Mouse (Mus musculus): Measurements from ENCODE around the gene Psmd7.
A peak's percentile ranks its signal among the peaks of the same experiment; 100 is the strongest.
"Not testable (repeated sequence)": the region's sequence is repeated elsewhere in the genome, so short reads cannot be mapped to it uniquely, and the experiment has no call there.

Psmd7 gene

DNA sequence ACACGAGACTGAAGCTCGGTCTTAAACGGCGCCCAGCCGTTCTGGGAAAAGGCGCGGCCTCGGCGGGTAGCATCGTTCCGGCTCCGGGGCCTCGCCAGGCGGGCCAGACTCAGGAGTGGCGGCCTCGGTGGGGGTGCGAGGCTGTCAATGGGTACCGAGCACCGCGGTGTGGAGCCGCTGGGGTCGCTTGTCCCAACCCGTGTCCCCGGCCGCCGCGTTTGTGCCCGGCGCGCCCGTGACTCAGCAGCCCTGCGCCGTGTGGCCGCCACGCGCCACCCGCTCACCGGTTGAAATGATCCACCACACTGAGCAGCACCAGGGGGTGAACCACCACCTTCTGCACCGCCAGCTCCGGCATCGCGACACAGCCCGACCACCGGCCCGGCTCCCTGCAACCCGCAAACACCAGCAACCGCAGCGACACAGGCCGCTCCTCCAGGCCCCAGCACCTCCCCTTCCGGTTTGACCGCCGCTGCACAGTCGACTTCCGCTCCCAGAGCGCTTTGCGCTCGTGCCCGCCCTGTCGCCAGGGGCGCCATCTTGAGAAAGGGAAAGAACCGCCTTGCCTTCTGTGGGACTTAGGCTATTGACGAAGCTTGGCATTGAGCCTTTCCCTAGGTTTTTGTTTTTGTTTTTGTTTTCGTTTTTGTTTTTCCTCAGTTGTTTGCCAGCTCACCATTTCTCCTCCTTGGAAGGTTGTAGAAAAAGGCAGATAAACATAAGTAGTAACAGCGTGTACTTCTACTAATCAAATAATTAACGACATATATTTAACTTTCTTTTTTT lies at the start of gene Psmd7:
TSS of gene Psmd7 (minus strand) at position 470 of the 786 bp plus-strand sequence.
- DNase-seq (ENCODE audit: low read depth) = peak; percentile 92

DNA sequence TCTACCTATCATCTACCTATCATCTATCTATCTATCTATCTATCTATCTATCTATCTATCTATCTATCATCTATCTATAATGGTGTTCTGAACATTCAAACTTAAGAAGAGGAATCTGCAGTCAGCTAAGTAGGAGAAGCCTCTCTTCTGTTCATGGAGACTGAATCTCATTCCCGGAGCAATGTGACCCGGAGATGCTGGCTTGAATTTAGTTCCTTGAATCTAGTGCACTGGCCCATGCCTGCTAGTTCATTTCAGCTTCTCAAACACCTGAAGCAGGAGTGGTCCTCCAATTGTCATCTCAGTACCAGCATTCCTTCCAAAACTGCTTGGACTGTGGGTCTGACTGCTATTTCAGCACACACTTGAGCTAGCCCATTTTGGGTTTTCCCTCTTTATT lies 45.5 kb upstream of the Psmd7 start:
- no peak for DNase-seq (ENCODE audit: low read depth)

DNA sequence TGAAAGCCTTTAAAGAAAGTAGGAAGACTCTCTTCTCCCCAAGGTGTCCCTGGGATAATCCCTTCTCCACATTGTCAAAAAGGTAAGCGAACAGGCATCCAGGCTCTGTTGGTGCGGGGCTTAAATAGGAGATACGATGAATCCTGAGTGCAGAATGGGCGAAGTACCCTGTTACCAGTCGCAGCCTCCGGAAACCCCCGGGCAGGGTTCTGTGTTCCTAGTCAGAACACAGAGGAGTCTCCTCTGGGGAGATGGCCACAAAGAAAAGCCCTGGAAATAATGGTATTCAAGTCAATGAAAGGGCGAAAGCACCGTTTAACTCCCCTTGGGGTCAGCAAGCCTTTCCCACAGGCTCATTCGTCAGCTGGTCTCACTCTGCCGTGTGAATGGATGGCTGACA lies 41.4 kb upstream of the Psmd7 start:
- DNase-seq (ENCODE audit: low read depth) = no peak

DNA sequence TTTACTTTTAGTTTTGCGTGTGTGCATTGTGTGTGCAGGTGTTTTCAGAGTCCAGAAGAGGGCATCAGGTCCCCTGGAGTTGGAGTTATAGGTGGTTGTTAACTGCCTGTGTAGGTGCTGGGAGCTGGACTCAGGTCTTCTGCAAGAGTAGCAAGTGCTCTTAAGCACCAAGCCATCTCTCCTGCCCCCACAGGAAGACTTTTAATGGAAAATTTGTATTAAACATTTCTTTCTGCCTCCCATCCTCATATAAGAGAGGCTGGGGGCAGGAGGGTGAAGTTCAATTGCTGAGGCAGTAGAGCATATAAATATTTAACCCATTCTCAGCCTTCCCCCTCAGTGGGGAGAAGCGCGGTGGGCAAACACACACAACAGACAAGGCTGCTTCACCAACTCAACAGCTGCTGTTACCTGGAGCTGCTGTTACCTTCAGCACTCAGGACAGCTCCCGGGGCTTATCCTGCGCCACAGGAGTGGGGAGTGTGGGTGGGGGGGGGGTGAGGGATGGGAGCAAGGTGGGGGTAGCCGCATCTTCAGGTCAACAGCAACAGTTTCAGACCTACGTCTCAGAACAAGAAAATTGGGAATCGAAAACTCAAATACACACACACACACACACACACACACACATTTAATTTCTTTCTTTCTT lies 40.4 kb upstream of the Psmd7 start:
- no peak for DNase-seq (ENCODE audit: low read depth)

DNA sequence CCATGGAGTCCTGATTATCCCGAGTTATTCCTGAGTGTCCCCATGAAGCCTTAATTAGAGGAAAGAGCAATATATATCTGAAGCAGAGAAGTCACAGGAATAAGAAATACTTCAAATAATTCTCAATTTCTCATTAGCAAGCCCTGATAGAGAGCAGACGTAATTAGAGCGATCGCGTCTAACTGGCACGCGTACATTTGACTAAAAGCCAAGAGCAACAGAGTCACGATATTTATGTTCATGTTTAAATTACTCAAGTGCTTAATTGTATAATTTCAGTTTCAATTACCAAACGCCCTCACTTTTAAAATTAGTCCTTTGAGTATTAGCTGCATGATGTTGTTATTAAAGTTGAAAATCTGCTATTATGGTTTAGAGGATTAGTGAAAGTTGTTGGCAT lies 39.6 kb upstream of the Psmd7 start:
- DNase-seq (ENCODE audit: low read depth) = no peak

DNA sequence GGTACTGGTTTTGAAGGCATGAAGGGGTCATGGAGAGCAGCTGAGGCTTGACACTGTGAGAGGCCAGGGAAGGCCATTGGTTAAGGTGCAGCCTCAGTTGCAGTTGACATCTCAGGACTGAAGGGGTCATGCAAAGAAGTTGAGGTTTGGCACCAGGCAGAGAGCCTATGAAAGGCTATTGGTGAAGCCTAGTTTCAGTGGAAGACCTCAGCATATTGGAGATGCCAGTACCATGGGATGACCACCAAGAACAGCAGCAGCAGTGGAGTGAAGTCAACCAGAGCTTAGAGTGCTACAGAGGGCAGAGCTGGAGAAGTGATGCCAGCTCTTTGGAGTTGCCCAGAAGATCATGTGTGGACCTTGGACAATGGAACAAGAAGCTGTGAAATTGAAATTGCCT lies 36.0 kb upstream of the Psmd7 start:
- DNase-seq (ENCODE audit: low read depth) = not testable (repeated sequence)

DNA sequence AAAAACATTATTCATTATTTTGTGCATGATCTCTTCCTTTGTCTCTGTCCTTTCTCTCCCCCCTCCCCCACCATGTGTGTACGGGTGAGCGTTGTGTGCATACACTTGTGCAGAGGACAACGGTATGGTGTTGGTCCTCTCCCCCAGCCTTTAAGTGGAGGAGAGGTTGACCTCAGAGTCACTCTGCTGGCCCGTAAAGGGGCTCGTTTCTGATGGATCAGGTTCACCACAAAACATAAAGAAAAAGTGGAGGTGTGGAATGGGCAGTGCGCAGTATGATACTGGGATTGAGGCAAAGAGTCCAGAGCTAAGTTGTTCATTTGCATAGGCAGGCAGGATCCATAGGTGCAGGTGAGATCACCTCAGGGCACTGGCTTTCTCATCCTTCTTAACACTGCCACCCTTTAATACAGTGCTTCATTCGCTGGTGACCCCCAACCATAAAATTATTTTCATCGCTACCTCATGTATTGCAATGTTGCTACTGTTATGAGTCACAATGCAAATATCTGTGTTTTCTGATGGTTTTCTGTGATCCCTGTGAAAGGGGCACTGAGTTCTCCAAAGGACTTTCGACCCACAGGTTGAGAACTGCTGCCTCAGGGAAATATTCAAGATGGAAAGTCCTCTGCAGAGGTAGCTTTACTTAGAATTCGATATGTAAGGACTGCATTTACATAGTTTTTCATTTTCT lies 33.8 kb upstream of the Psmd7 start:
- DNase-seq (ENCODE audit: low read depth) = no peak

DNA sequence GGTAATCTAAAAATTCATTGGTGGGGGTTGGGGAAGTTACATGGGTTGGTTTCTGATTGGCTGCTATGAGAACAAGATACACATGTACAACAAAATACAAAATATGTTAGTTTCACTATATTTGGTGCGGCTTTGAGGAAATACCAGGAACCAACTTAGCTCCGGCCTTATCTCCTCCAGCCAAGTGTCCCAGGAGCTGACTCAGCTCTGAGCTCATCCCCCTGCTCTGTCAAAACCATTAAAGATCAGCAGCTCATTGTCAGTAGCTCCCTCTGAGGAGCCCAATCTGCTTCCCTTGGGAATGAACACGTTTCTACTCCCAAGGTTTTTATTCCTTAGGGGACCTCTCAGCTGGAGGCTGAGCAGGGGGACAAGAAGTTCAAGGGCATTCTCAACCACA lies 32.9 kb upstream of the Psmd7 start:
- no peak for DNase-seq (ENCODE audit: low read depth)

DNA sequence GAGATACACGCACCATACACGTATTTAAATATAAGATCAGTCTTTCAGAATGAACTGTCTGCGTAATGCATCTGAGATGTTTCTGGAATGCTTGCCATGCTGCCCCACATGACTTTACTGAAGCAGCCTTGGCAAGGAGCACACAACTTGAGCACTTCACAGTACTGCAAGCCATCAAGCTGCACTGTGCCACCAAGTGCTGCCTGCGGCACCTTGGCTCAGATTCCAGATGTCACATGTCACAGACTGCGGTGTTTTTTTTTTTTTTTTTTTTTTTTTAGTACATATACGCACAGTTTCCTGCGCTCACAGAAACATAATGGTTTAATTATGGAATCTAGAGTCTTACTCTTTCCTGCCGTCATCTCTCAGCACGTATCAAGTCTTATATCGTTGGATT lies 30.2 kb upstream of the Psmd7 start:
- DNase-seq (ENCODE audit: low read depth) = no peak

DNA sequence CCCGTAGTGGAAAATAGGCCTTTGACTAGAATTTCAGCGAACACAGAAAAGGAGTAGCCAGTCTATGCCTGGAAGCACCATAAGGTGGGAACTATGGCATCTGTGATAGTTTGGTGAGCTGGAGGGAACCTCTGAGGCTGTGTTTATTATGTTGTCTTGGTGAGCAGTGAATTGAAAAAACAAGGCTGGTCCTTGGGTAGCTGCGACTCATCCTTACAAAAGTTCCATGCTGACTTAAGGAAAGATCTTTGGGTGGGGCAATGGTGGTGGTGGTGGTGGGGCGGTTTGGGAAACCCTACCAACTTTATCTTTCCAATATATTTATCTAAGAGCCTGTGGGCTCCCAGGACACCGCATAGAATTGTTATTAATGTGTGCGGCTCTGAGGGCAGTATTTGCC lies 25.1 kb upstream of the Psmd7 start:
- DNase-seq (ENCODE audit: low read depth) = no peak

DNA sequence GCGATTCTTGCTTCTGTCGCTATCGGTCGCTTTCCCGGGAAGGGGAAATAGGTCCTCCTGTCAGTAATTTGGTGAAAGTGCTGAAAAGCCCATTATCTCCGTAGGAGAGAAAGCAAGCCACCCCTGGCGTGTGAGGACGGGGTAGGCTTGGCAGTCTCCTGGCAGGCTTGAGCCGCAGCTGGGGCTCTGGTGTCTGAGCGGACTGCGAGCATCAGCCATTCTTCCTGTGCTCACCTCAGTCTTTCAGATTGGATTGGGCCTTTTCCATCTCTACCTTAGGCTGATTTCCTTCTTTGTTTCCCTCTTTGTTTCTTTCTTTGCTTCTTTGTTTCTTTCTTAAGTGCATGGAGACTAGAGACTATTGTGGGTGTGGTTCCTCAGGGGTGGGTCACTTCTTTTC lies 22.6 kb upstream of the Psmd7 start:
- no peak for DNase-seq (ENCODE audit: low read depth)

DNA sequence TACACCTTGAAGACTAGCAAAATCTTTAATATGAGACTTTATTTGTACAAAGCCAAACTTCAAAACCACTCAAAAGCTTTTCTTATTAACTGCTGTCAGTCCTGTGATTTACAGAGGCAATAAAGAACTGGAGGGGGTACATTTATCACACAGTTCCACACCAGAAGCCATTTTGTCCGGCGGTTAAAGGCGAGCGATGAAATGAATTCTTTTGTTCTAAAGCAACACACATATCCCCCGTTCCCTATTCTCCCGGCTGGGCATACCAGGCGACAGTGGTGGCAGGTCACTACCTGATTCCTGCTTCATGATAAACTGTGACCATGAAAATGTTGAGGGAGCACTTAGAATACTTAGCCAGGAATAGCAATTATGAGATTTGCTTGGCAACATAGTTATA lies 20.5 kb upstream of the Psmd7 start:
- DNase-seq (ENCODE audit: low read depth) = no peak

DNA sequence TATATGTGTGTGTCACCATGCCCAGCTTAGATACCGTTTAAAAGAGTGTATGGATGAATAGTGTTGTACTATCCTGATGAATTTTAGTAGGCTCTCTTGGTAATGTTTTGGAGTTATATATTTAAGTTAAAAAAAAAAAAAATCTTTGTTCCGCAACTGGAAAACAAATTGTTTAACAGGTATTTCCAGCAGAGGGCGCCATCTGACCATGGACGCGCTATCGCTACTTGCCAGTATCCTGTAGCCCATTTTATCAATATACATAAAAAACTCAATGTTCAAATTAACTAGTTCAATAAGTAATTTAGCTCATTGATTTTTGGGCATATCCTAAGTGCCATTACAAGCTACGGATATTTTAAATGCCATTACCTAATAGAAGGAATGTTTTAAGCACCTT lies 14.8 kb upstream of the Psmd7 start:
- DNase-seq (ENCODE audit: low read depth) = peak; percentile 45

DNA sequence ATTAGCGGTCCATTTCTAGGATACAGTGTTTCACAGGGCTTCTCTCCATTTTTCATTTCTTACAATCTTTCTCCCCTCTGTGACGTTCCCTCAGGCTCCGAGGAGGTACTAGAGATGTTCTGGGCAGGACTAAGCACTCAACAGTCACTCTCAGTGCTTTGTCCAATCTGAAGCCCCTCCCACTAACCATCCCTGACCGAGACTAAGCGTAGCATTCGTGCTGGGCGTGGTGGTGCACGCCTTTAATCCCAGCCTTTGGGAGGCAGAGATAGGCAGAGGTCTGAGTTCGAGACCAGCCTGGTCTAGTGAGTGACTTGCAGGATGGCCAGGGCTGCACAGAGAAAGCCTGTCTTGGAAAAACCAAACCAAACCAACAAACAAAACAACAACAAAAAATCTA lies 11.4 kb upstream of the Psmd7 start:
- DNase-seq (ENCODE audit: low read depth) = no peak

DNA sequence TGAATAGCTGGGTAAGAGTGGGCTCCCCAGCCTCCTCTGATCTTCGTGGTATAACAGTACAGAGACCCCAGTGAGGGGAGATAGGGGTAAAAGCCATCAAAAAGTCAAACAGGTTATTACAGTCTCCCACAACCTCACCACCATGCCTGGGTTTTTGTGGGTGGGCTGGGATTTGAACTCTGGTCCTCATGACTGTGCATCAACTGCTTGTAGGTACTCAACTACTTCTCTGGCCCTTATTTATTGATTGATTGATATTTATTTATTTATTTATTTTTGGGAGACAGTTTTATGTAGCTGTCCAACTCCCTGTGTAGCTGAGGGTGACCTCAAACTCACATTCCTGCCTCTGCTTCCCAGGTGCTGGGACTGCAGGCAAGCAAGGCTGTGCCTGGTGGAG lies 9.5 kb upstream of the Psmd7 start:
- no peak for DNase-seq (ENCODE audit: low read depth)

DNA sequence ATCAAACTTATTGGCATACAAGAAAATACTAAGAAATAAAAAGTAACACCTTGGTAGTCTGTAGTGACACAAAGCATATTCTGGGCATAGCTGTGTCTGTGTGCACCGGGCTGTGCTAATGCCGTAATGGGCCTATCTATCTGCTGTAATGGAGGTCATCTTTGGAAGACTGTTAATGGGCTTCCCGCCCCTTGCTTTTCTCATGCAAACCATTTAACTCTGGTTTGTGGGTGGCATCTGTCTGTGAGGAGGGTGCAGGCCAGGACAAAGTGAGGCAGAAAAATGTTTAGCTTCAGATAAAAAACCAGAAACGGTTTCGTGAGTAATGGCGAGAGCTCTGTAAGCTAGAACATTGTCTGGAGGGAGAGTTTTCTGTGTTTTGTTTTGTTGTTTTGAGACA lies 6.6 kb upstream of the Psmd7 start:
- no peak for DNase-seq (ENCODE audit: low read depth)

DNA sequence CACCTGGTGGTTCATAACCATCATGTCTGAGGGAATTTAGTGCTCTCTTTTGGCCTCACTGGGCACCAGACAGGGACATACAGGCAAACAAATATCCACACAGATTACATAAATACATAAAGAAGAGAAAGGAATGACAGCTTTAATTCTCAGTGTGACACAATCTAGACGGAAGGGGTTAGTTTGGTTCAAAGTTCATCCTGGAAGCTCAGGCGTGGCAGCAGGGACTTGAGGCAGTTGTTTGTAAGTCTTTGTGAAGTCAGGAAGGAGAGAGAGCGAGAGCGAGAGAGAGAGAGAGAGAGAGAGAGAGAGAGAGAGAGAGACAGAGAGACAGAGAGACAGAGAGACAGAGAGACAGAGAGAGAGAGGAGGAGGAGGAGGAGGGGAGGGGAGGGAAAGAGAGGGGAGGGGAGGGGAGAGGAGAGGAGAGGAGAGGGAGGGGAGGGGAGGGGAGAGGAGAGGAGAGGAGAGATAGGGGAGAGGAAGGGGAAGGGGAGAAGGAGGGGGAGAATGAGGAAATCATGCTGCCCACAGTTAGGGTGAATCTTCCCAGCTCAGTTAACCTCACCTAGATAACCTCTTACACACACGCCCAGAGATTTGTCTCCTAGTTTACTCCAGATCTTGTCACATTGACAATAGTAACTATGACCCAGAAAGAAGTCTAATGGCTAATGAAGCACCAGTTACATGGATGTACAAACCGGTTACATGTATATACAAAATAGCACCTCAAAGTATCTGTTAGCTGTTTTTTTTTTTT lies 5.9 kb upstream of the Psmd7 start:
- no peak for DNase-seq (ENCODE audit: low read depth)

DNA sequence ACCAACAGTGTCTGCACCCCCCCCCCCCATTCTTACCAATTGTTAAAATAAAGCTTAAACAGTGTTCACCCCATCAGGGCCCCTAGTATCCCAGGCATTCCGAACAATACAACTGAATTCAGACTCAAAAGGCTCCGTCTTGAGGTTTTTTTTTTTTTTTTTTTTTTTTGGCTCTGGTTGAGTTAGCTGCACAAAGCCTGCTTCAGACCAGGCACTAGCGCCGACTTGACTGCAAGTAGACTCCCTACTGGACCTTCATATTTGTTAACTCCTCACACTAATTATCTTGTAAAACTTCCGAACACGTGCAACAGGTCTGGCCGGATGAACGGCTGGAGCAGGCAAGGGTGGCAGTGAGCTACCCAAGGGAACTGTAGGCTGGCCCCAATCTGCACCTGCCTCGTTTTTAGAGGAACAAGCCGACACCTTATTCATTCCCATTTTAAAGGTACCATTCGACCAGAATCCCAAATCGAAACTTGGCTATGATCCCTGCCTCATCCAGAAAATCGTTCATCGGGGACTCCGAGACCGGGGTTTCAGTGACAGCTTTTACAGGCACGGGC lies 752 bp downstream of the Psmd7 start:
- no peak for DNase-seq (ENCODE audit: low read depth)

DNA sequence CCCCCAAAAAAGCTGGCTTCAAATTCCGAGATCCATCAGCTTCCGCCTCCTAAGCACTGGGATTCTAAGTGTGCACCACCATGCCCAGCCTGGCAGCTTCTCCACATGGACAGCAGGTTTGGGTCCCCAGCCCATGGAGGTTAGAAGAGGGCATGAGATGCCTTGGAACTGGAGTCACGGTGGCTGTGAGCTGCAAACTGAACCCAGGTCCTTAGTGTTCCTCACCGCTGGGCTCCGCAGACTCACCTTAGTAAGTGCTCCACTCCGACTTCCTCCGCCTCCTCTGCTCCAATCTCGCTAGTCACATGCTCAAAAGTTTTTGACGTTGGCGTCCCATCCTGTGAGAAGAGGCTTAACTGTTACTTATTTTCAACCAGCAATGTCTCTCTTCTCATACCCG lies 6.1 kb downstream of the Psmd7 start:
- no peak for DNase-seq (ENCODE audit: low read depth)

DNA sequence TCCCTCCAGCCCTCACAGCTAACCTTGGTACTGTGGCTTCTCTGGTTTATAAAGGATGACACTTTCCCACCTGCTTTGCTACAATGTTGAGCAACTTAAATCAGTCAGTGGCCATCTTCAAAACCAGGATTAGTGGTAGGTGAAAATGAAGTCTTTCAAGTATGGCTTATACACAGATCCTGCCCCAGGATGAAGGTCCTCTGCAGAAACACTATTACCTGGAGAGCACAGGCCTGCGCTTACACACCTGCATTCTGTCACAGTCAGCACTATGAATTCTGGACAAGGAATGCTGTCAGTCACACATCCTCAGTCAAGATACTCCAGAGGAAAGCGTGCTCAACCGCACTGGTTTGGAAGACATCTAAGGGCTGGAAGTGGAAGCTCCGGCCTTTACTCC lies 6.7 kb downstream of the Psmd7 start:
- no peak for DNase-seq (ENCODE audit: low read depth)

DNA sequence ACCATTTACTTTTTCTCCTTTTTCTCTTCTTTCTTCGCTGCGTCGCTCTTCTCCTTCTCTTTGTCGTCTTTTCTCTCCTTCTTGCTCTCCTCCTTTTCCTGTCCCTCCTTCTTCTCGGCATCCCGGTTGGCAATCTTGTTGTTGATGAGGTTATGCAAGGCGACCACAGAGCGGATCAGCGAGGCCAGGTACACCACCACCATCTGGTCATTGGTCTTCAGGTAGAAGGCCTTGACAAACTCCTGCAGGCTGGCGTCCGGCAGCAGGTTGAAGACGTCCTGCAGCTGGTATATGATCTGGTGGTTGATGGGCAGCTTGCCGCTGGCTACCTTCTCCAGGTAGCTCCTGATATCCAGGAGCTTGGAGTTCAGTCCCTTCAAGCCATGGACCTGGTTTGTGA lies 7.4 kb downstream of the Psmd7 start:
- no peak for DNase-seq (ENCODE audit: low read depth)

DNA sequence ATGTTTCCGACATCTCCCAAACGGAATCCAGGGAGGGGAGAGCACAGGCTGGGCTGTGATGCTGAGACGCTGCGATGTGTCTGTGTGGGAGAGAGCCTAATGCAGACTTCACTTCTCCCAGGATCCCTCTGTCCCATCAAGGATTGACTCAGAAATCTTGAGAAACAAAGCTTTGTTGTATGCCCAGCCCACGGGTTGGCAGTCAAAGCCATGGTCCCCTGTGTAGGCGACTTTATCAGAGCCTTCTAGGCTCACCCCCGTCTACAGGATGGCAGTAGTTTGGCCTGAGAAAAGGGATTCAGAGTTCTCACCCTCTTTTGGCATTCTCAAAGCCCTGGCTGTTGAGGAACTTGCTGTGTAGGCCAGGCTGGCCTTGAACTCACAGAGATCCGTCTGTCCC lies 9.7 kb downstream of the Psmd7 start:
- DNase-seq (ENCODE audit: low read depth) = no peak
